Comparison of ENCODE assay signal across 18 mouse cellular contexts in genomic region chr2:179969137-179969536, GRCm38 (mm10). TPM values are rescaled to one million over a fixed set of nuclear protein-coding genes. Genes with fewer than 3 reads are reported as not detected.
DNase-seq lines count a peak whose midpoint lies in the region; ATAC-seq and TF ChIP-seq lines count a peak whose summit lies in the region.
"Had no signal": no experiment of that assay in that cellular context is flagged by ENCODE, and none has a peak within 500 bp of the region (broad histone marks: within the 10 kb centered on the region; RNA-seq: fewer than 3 reads in every experiment).

No protein-coding gene starts in this region.

- no peak overlapping the region for H3K4me2 ChIP-seq in heart, embryonic 13.5 days
- H3K4me2 ChIP-seq in kidney, embryonic 14.5 days (replicated peaks; ENCODE audit: low read depth, low read length): no peak overlapping the region
- no peak overlapping the region for H3K4me2 ChIP-seq in kidney, postnatal 0 days (ENCODE audit: low read length)
- H3K4me2 ChIP-seq: forebrain, embryonic 15.5 days; intestine, embryonic 15.5 days had no signal

- no peaks in the 10 kb centered on the region for H3K27me3 ChIP-seq in heart, embryonic 13.5 days (replicated peaks)
- H3K27me3 ChIP-seq in kidney, embryonic 14.5 days (ENCODE audit: control insufficient read depth, insufficient read depth, low read length): no peaks in the 10 kb centered on the region
- H3K27me3 ChIP-seq in kidney, postnatal 0 days (ENCODE audit: insufficient read depth, low read length): no peaks in the 10 kb centered on the region
- H3K27me3 ChIP-seq: forebrain, embryonic 15.5 days; intestine, embryonic 15.5 days had no signal

- 82% methylated on average over 3 of the region's 3 CpGs for WGBS in heart, embryonic 13.5 days
- 52% methylated on average over 3 of the region's 3 CpGs for WGBS in kidney, embryonic 14.5 days
- WGBS in kidney, postnatal 0 days: 48% methylated on average over 3 of the region's 3 CpGs

- TF ChIP-seq CTCF in kidney, postnatal 0 days (IDR thresholded peaks at IDR 0.05; ENCODE audit: low read depth): no peak

- ATAC-seq in heart, embryonic 13.5 days (ENCODE audit: extremely low read depth, insufficient number of reproducible peaks, low FRiP score, low TSS enrichment): no peak
- peak; percentile 53; the same call in 1 of the 2 replicates for ATAC-seq in kidney, embryonic 14.5 days (ENCODE audit: low FRiP score, low TSS enrichment)
- no peak; the same call in 1 of the 2 replicates for ATAC-seq in kidney, postnatal 0 days (replicated peaks; ENCODE audit: low FRiP score, low read depth)
- ATAC-seq: CD4-positive, CD25-positive, alpha-beta regulatory T cell, adult 4 months; forebrain, embryonic 15.5 days; hindbrain, embryonic 16.5 days; intestine, embryonic 15.5 days had no signal

- H3K36me3 ChIP-seq in heart, embryonic 13.5 days: no peaks in the 10 kb centered on the region
- no peaks in the 10 kb centered on the region for H3K36me3 ChIP-seq in kidney, embryonic 14.5 days (ENCODE audit: control insufficient read depth, insufficient read depth, low read length)
- H3K36me3 ChIP-seq in kidney, postnatal 0 days (ENCODE audit: insufficient read depth, low read length): no peaks in the 10 kb centered on the region
- H3K36me3 ChIP-seq: forebrain, embryonic 10.5 days; forebrain, embryonic 15.5 days; heart, embryonic 10.5 days; intestine, embryonic 15.5 days had no signal

- 0 out of 2 replicates have a peak overlapping the region, but pooled peaks have one; percentile 6 for H3K9ac ChIP-seq in heart, embryonic 13.5 days
- no peak overlapping the region for H3K9ac ChIP-seq in kidney, embryonic 14.5 days (ENCODE audit: low read depth, low read length)
- H3K9ac ChIP-seq in kidney, postnatal 0 days (ENCODE audit: low read depth, low read length): no peak overlapping the region
- H3K9ac ChIP-seq: forebrain, embryonic 15.5 days; intestine, embryonic 15.5 days had no signal

- DNase-seq in heart, adult 11 months: no peak
- DNase-seq in kidney, postnatal 10 days: no peak
- DNase-seq in kidney, postnatal 0 days (ENCODE audit: low spot score): peak; percentile 14
- no peak for DNase-seq in kidney, postnatal 14 days
- DNase-seq: adrenal gland, adult 2 months; adrenal gland, postnatal 14 days; cerebellum, adult 11 months; cerebellum, postnatal 10 days; gastrocnemius, postnatal 25 days; heart, adult 2 months had no signal

- H3K4me3 ChIP-seq in heart, embryonic 13.5 days: no peak overlapping the region
- H3K4me3 ChIP-seq in kidney, embryonic 14.5 days (ENCODE audit: low read length): no peak overlapping the region
- H3K4me3 ChIP-seq in kidney, postnatal 0 days (replicated peaks; ENCODE audit: low read depth, low read length): no peak overlapping the region
- H3K4me3 ChIP-seq: forebrain, embryonic 10.5 days; forebrain, embryonic 15.5 days; heart, adult 2 months; heart, embryonic 10.5 days; intestine, embryonic 15.5 days had no signal

- no peaks in the 10 kb centered on the region for H3K9me3 ChIP-seq in heart, embryonic 13.5 days
- H3K9me3 ChIP-seq in kidney, embryonic 14.5 days (ENCODE audit: control insufficient read depth, low read length): no peaks in the 10 kb centered on the region
- no peaks in the 10 kb centered on the region for H3K9me3 ChIP-seq in kidney, postnatal 0 days (replicated peaks; ENCODE audit: low read length)
- H3K9me3 ChIP-seq: forebrain, embryonic 10.5 days; forebrain, embryonic 15.5 days; heart, embryonic 10.5 days; intestine, embryonic 15.5 days had no signal

- peaks cover 98% of the 10 kb centered on the region for H3K4me1 ChIP-seq in heart, embryonic 13.5 days
- H3K4me1 ChIP-seq in kidney, embryonic 14.5 days (ENCODE audit: control insufficient read depth, insufficient read depth, low read length): peaks cover 21% of the 10 kb centered on the region
- peaks cover 18% of the 10 kb centered on the region for H3K4me1 ChIP-seq in kidney, postnatal 0 days (replicated peaks; ENCODE audit: insufficient read depth, low read length)

- H3K27ac ChIP-seq in heart, embryonic 13.5 days (replicated peaks): no peak overlapping the region
- no peak overlapping the region for H3K27ac ChIP-seq in kidney, embryonic 14.5 days (ENCODE audit: low read depth, low read length)
- no peak overlapping the region for H3K27ac ChIP-seq in kidney, postnatal 0 days
- H3K27ac ChIP-seq: forebrain, embryonic 10.5 days; forebrain, embryonic 15.5 days; heart, adult 2 months; heart, embryonic 10.5 days; intestine, embryonic 15.5 days had no signal

RNA-seq across cellular contexts. Expression of gene Taf4, which starts 7.3 kb away (rescaled TPM):
- polyA plus RNA-seq in heart, embryonic 13.5 days (2015; fragmentation: Nextera tagmentation; extraction: Ambion mirVana): 1.7 and 1.9 TPM in 2 replicates
- polyA plus RNA-seq in kidney, embryonic 14.5 days (2014; fragmentation: Nextera tagmentation; extraction: Ambion mirVana): 5.9 and 6.0 TPM in 2 replicates
- 3.3 and 3.5 TPM in 2 replicates for polyA plus RNA-seq in kidney, postnatal 0 days (2015; fragmentation: Nextera tagmentation; extraction: Ambion mirVana)

RNA-seq across cellular contexts. Expression of gene Lsm14b, which starts 55.6 kb away (rescaled TPM):
- polyA plus RNA-seq in heart, embryonic 13.5 days (2015; fragmentation: Nextera tagmentation; extraction: Ambion mirVana): 4.8 and 5.3 TPM in 2 replicates
- 8.6 and 18.3 TPM in 2 replicates for polyA plus RNA-seq in kidney, embryonic 14.5 days (2014; fragmentation: Nextera tagmentation; extraction: Ambion mirVana)
- polyA plus RNA-seq in kidney, postnatal 0 days (2015; fragmentation: Nextera tagmentation; extraction: Ambion mirVana): 9.3 and 10.4 TPM in 2 replicates
